Mouse (Mus musculus) heart, adult 8-10 months (tissue): ENCODE results near the gene Grin2d. TPM values are rescaled to one million over a fixed set of nuclear protein-coding genes. Genes with fewer than 3 reads are reported as not detected.

Experiments used
- DNase-seq: peaks from one replicate; pipeline ENCODE4 v3.0.0; 2022; ENCODE audit warnings: low spot score
- total RNA-seq, 4 experiments: library from RNA; stranded (reverse); gene quantifications; 2 replicates each; pipeline ENCODE4 v1.2.4; 2022

The Grin2d gene
- total RNA-seq, 4 experiments from 2014 or later, result 1.1 to 2.2 (median 1.3) TPM

DNA sequence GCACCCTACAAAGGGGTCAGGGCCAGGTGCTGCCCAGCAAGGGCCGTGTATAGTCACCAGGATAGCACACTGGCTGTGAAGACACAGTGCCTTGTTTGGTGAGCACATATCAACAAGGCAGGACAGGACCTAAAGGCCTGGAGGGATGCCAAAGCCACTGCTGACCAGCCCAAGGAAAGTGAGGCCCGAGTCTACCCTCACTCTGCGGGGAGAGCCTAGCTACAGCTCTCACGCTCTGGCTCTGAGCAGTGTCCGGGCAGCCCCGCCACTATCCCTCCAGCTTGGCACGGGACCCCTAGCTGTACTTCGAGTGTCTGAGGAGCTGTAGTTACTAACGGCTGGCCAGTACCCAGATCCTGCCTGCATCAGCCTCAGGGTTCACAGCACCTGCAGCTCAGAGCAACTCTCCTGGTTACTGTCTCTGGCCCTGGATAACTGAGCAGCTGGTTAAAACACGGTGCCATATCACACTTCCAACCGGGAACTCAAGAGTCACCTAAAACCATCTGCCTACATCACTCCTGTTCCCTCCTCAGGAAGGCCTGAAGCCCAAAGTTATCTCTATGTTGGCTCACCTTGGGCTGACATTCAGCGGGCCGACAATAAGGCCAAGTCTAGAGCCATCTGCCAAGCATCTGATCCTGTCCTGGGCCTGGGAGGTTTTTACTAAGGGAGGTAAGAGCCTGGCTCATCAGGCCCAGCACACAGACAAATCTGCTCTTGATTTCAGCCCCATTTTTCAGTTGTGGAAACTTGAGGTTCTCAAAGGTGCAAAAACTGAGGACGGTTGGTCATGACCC, 68.7 kb downstream of the Grin2d start:
- DNase-seq, result no peak

DNA sequence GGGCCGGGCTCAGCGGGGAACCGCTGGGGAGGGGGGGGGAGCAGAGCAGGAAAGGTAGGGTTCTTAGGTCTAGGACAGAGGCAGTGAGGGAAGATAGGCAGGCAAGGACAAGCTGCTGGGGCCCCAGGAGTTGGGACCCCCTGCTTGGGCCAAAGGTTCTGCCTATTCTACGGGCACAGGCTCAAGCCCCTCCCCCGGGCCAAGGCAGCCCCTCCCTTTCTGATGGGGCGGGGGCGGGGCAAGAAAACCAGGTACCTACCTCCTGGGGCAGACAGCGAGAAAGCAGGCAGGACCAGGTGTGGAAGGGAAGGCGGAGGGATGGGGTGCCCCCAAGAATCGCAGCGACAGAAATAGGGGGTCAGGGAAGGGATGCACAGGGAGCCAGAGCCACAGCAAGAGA, 69.7 kb downstream of the Grin2d start:
- DNase-seq, result no peak

- DNase-seq, result no peak
Measured at GRCm38 (mm10) chr7:45805941-45806340, 72.2 kb downstream of the Grin2d start.

DNA sequence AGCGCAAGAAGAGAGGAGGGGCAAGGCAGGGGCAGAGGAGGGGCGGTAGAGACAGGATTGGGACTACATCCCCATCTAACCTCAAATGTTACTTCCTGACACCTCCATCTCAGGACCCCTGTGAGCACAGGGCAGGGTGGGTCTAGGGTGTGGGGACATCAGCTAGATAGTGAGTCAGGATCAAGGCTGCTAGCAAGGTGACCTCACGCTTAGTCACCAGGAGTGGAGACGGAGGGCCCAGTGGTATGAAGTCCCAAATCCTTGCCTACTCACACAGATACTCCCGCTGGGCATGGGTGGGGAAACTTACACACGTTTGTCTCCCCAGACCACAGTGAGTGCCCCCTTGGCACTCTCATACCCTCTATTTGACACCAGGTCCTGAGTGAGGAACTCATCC, 75.6 kb downstream of the Grin2d start:
- no peak for DNase-seq

DNA sequence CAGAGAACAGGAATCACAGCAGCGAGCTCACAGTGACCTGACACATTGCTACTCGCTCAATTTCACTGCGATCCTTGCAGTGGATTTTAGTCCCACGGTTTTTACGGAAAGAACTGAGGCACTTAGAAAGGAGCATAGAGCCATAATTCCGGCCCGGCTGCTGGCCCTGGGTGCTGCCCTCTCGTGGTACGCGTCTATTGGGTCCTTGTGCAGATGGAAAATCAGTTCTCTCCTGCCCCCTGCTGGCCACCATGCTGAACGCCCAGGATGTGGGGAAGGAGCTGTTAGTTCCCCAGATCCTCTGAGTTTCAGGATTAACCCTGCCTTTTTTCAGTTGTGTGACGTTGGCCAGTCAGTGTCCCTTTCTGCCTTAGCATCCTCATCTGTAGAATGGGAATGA, 76.8 kb downstream of the Grin2d start:
- peak; percentile 89 for DNase-seq

GRCm38 (mm10) chr7:45800546-45801204, 77.5 kb downstream of the Grin2d start:
- DNase-seq, result no peak

GRCm38 (mm10) chr7:45800001-45800400, 78.2 kb downstream of the Grin2d start:
- DNase-seq, result no peak

DNA sequence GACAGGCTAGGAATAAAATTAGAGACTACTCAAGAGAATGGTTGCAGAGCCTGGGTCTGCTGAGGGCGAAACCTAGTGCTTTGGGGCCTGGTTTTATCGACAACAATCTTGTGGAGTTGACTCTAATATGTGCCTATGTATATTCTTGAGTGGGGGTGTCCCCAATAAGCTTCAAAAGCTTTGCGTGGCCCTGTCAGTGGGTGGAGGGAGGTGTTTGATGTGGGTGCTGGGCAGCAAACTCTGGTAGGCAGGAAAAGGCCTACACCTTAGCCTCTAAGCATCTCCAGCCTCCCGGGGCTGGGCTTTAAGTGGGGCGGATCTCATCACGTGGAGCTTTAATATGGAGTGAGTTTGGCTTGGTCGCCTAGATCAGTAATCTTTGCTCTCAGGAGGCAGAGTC, 79.2 kb downstream of the Grin2d start:
- DNase-seq, result no peak

GRCm38 (mm10) chr7:45798511-45798836, 79.7 kb downstream of the Grin2d start:
- no peak for DNase-seq

GRCm38 (mm10) chr7:45797661-45798510, 80.3 kb downstream of the Grin2d start:
- DNase-seq, result no peak

DNA sequence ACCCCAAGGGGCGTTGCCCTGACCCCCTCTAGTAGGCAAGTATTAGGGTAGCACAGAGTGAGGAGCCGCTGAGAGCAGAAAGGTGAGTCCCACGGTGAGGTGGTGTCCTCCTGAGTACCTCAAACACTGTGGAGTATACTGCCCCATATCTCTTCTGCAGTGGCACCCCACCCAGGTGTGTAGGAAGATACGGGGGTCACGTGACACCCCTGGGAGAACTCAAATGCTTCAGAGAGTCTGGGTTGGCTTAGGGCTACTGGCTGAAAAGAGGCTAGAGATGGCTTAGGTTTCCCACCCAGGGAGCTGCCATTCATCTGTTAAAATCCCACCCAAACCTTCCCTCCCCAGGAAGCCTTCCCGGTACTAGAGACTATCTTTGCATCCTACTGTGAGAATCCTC, 81.2 kb downstream of the Grin2d start:
- no peak for DNase-seq

- DNase-seq, result no peak
Measured at GRCm38 (mm10) chr7:45794971-45795370, 83.2 kb downstream of the Grin2d start.

GRCm38 (mm10) chr7:45793969-45794585, 84.1 kb downstream of the Grin2d start:
- DNase-seq, result no peak

GRCm38 (mm10) chr7:45793240-45793639, 84.9 kb downstream of the Grin2d start:
- DNase-seq, result no peak

- DNase-seq, result no peak
Measured at GRCm38 (mm10) chr7:45791756-45792490, 86.3 kb downstream of the Grin2d start.

- no peak for DNase-seq
Measured at GRCm38 (mm10) chr7:45790721-45791120, 87.5 kb downstream of the Grin2d start.

- no peak for DNase-seq
Measured at GRCm38 (mm10) chr7:45787642-45788041, 90.5 kb downstream of the Grin2d start.

GRCm38 (mm10) chr7:45786661-45787413, 91.3 kb downstream of the Grin2d start:
- no peak for DNase-seq

GRCm38 (mm10) chr7:45786136-45786578, 92.0 kb downstream of the Grin2d start:
- DNase-seq, result no peak

- DNase-seq, result no peak
Measured at GRCm38 (mm10) chr7:45785388-45786135, 92.6 kb downstream of the Grin2d start.
